Mouse (Mus musculus) lung, postnatal 0 days (tissue): ENCODE results near the gene Dapk2.

Experiments used
- CTCF ChIP-seq: IDR thresholded peaks from 2 replicates; pipeline ENCODE4 v1.5.1; 2016; ENCODE audit warnings: antibody characterized with exemption, mild to moderate bottlenecking
- EP300 ChIP-seq: IDR thresholded peaks from 2 replicates; pipeline ENCODE4 v1.6.1; 2016; ENCODE audit warnings: antibody characterized with exemption, mild to moderate bottlenecking, control low read depth

DNA sequence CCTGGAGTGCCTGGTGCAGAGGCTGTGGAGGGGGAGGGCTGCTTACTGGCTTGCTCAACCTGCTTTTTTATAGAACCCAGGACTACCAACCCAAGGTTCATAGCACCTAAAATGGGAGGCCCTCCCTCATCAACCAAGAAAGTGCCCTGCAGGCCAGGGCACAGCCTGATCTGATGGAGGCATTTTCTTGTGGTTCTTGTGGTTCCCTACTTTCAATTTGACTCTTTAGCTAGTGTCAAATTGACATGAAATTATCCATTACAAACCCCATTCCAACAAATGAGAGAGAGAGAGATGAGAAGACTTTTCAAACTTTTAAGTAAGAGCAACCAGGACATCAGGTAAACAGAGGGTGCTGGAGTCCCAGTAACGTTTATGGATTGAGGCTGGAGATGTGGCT is 15.8 kb upstream of the Dapk2 start:
- TF ChIP-seq CTCF (no peak), EP300 (no peak)
